Mouse (Mus musculus): ENCODE measurements around the gene 9430097D07Rik.
A peak's percentile ranks its signal among the peaks of the same experiment; 100 is the strongest.

The 9430097D07Rik gene

GRCm38 (mm10) chr2:32596725-32597124, 21.2 kb upstream of the 9430097D07Rik start:
- no peak for DNase-seq

DNA sequence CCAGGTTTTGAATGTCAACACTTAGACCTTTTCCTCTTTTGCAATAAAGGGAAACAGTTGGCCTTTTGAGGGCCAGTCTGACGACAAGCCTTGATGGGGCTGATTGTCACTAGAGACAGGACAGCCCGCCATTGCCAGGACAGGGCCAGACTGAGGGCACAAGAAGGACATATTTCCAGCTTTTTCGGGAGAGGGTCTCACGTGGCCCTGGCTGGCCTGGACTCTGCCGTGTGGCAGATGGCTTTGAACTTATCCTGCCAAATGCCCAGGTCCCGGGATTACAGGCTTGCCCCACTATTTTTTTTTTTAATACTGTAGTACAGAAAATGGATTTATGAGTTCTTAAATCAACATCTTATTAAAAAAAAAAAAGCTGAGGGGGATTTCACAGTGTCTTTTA, 15.8 kb upstream of the 9430097D07Rik start:
- no peak for DNase-seq

DNA sequence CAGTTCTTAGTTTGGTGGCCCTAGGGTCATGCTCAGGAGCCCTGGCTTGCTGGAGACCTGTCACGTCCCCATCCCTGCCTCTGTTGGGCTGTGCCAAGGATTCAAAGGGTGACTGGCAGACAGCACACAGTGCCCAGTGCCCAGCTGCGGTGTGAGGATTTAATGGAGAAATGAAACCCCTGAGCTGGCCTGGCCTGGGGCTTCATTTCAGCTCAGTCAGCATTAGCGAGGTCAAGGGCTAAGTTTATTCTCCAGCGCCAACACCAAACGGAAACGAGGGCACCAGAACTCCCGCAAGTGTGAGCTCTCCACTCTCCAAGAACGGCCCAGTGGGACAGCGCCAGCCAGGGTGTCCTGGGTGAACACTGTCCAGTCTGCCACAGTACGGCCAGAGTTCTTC, 14.7 kb upstream of the 9430097D07Rik start:
- DNase-seq, result no peak

DNA sequence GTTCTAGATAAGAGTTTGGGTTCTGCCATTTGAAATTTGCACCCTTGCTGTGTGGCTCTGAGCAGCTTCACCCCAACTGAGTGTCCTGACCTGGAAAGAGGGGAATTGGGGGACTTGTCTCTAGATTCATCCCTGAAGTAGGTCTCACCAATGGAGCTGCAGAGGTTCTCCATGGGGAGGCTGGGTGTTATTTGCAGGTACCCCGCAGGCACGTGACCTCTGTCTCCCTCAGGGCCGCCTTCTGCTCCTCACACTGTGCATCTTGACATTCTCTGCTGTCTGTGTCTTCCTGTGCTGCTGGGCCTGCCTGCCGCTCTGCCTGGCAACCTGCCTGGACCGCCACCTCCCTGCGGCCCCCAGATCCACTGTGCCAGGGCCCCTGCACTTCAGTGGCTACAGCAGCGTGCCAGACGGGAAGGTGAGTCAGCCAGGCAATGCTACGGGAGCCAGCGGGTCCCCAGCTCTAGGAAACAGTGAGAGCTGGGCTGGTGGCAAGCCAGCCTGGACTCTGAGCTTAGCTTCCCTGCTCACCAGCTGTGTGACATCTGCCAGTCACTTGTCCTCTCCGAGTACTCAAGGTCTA, 13.8 kb upstream of the 9430097D07Rik start:
- DNase-seq, result no peak

- DNase-seq, result peak in 1 of 2 experiments; percentile 45
Measured at GRCm38 (mm10) chr2:32587731-32588321, 12.3 kb upstream of the 9430097D07Rik start.

- DNase-seq, result peak; percentile 92
Measured at GRCm38 (mm10) chr2:32586871-32587351, 11.4 kb upstream of the 9430097D07Rik start, which contains the start of gene St6galnac4. Gene St6galnac4, plus strand, starts transcription at chr2:32587095.

- DNase-seq, result no peak
Measured at GRCm38 (mm10) chr2:32585149-32585714, 9.7 kb upstream of the 9430097D07Rik start.

GRCm38 (mm10) chr2:32582830-32583799, 7.6 kb upstream of the 9430097D07Rik start:
- peak; percentile 69 to 75 for DNase-seq

DNA sequence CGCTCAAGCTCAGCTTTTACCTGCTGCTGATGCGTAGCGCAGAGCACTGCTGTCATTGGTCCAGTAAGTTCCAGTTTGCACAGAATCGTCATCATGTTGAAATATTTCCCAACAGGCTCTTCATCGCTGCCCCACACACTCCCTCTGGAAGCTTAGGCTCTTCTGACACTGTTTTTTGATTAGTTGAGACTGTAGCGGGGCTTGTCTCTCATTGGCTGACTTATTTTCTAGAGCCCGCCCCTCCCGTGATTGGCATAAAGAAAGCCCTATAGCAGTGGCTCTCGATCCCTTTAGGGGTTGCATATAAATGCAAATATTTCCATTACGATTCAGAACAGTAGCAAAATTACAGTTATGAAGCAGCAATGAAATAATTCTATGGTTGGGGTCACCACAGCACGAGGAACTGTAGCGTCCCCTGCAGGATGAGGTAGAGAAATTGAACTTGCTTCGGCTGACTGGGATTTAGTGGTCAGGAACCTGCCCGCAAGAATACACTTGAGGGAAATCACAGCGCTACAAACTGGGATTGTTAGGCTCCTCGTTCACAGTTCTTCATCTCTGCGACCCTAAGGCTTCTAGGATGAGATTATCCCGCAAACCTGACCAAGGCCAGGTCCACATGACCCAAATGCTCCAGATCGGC, 6.1 kb upstream of the 9430097D07Rik start:
- no peak for DNase-seq

- DNase-seq, result no peak
Measured at GRCm38 (mm10) chr2:32578146-32579046, 2.9 kb upstream of the 9430097D07Rik start.

- no peak for DNase-seq
Measured at GRCm38 (mm10) chr2:32576532-32576931, 1.0 kb upstream of the 9430097D07Rik start.

- DNase-seq, result peak; percentile 66 to 68
Measured at GRCm38 (mm10) chr2:32574901-32575585, 441 bp downstream of the 9430097D07Rik start.

- DNase-seq, result no peak
Measured at GRCm38 (mm10) chr2:32574497-32574896, 987 bp downstream of the 9430097D07Rik start, which contains the start of gene Pip5kl1. Gene Pip5kl1, plus strand, starts transcription at chr2:32574797.

GRCm38 (mm10) chr2:32572196-32572595, 3.3 kb downstream of the 9430097D07Rik start:
- no peak for DNase-seq

GRCm38 (mm10) chr2:32570698-32571494, 4.6 kb downstream of the 9430097D07Rik start, which contains the start of gene Dpm2:
Gene Dpm2, plus strand, starts transcription at chr2:32570858.
- peak; percentile 85 to 90 for DNase-seq

- DNase-seq, result no peak
Measured at GRCm38 (mm10) chr2:32568941-32569340, 6.5 kb downstream of the 9430097D07Rik start.

- DNase-seq, result no peak
Measured at GRCm38 (mm10) chr2:32568149-32568548, 7.3 kb downstream of the 9430097D07Rik start.

GRCm38 (mm10) chr2:32566536-32567063, 8.9 kb downstream of the 9430097D07Rik start:
- peak; percentile 62 to 69 for DNase-seq

- DNase-seq, result no peak
Measured at GRCm38 (mm10) chr2:32559570-32559969, 15.9 kb downstream of the 9430097D07Rik start.
